Mouse (Mus musculus) ES-Bruce4 (cell line): ENCODE measurements around the gene Lta. TPM values are rescaled to one million over a fixed set of nuclear protein-coding genes. Genes with fewer than 3 reads are reported as not detected.
A peak's percentile ranks its signal among the peaks of the same experiment; 100 is the strongest.

Source experiments
- H3K27ac ChIP-seq: 2 replicates; pipeline ENCODE4 v1.5.1; 2012; ENCODE audit warnings: low read length, inconsistent platforms; ENCODE audit not compliant: insufficient read depth
- H3K27me3 ChIP-seq: 2 replicates; pipeline ENCODE4 v1.6.1; 2012; ENCODE audit warnings: mild to moderate bottlenecking, low read length, inconsistent platforms; ENCODE audit not compliant: control insufficient read depth, poor library complexity, insufficient read depth, severe bottlenecking
- H3K36me3 ChIP-seq: 2 replicates; pipeline ENCODE4 v1.6.1; 2012; ENCODE audit warnings: inconsistent platforms, mild to moderate bottlenecking, low read length, moderate library complexity; ENCODE audit not compliant: control insufficient read depth, poor library complexity, insufficient read depth, severe bottlenecking
- H3K4me1 ChIP-seq: one replicate; pipeline ENCODE4 v1.8.1; 2011; ENCODE audit warnings: low read length; ENCODE audit not compliant: control insufficient read depth, insufficient read depth
- H3K4me3 ChIP-seq: 2 replicates; pipeline ENCODE4 v1.5.1; 2011; ENCODE audit warnings: low read depth, mild to moderate bottlenecking, low read length
- H3K9ac ChIP-seq: 2 replicates; pipeline ENCODE4 v1.6.1; 2012; ENCODE audit warnings: low read depth, mild to moderate bottlenecking, inconsistent platforms; ENCODE audit not compliant: poor library complexity, severe bottlenecking
- H3K9me3 ChIP-seq: replicated peaks from 2 replicates; pipeline ENCODE4 v1.6.1; 2012; ENCODE audit warnings: mild to moderate bottlenecking, low read length, inconsistent platforms; ENCODE audit not compliant: control insufficient read depth, poor library complexity, insufficient read depth, severe bottlenecking
- CTCF ChIP-seq: IDR thresholded peaks from one replicate; pipeline ENCODE4 v1.8.1; 2011; ENCODE audit warnings: low read depth, low read length
- EP300 ChIP-seq: IDR thresholded peaks from 2 replicates; pipeline ENCODE4 v1.6.1; 2011; ENCODE audit warnings: low read depth, low read length; ENCODE audit not compliant: insufficient read depth
- POLR2A ChIP-seq: IDR thresholded peaks from one replicate; pipeline ENCODE4 v1.8.1; 2011; ENCODE audit warnings: low read length; ENCODE audit not compliant: insufficient read depth
- polyA plus RNA-seq: library from polyadenylated mRNA; stranded (reverse); fragments of >200 nt; gene quantifications from 2 replicates; pipeline ENCODE4 v1.2.4, GENCODE M21; 2011; ENCODE audit warnings: low read depth; ENCODE audit not compliant: missing spikeins, insufficient read depth, insufficient read length

The Lta gene
- polyA plus RNA-seq, 1 experiment = not detected

DNA sequence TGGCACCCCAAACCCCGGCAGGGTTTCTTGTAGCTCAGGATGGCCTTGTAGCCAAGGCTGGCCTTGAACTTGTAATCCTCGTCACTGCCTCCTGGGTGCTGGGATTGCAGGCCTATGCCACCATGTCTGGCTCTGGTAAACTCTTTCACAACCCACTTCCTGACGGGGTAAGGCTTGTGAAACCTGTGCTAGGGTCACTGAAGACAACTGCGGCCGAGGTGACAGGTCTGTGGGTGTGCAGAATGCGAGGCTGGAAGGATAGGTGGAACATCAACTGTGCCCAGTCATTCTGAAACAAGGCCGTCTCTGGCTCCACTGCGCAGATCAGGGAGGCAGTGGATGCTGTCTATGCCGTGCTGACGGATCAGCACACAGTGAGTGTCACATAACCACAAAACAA, 25.9 kb upstream of the Lta start:
- Histone ChIP-seq H3K27ac (no peak overlapping the region), H3K27me3 (no peaks in the 10 kb centered on the region), H3K9me3 (no peaks in the 10 kb centered on the region), H3K4me1 (no peaks in the 10 kb centered on the region), H3K36me3 (peaks cover 9% of the 10 kb centered on the region; the same call in 1 of the 2 replicates), H3K9ac (no peak overlapping the region), H3K4me3 (no peak overlapping the region)
- no peak for TF ChIP-seq EP300
- no peak for TF ChIP-seq POLR2A
- TF ChIP-seq CTCF = no peak

DNA sequence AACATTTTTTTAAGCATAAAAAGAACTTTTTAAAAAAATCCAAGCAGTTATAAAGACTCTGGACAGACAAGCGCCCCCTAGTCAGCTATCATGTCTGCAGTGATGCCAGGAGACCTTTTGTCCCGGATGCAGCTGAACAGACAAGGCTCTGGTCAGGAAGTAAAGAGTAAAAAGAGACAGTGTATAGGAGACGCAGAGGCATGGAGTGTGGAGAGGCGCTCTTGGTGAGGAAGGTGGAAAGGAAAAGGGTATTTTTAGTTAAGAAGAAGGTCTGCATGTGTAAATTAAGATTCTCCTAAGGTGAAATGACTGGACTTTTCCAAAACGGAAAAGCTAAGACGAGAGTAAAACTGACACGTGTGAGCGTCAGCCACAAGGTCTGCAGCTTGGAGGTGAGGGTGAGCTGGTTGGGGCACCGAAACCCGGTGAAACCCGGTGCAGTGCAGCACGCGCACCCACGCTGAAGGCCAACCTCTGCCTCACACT, 21.5 kb upstream of the Lta start:
- no peak overlapping the region for H3K4me3 ChIP-seq
- H3K4me1 ChIP-seq = no peaks in the 10 kb centered on the region
- TF ChIP-seq POLR2A (no peak), CTCF (no peak), EP300 (no peak)
- H3K9ac ChIP-seq = no peak overlapping the region
- H3K27me3 ChIP-seq = no peaks in the 10 kb centered on the region
- no peaks in the 10 kb centered on the region for H3K9me3 ChIP-seq
- H3K36me3 ChIP-seq = peaks cover 9% of the 10 kb centered on the region; the same call in 1 of the 2 replicates
- no peak overlapping the region for H3K27ac ChIP-seq

DNA sequence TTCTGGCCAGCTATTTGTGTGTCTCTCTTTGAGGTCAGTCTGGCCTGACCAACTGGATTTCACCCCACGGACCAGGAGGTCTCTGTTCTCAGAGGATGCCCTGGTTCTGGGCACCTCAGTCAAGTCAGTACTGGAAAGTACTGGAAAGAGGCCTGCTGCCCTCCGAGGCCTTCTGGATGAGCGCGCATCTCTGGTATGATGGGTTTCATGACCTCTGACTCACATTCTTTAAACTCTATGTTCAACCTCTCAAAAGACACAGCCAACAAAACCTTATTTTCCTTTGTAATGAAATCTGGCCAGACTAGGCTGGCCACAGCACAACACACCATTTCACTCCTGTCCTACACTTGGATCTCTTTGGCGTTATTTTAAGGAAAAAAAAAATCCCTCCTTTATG, 20.3 kb upstream of the Lta start:
- no peak overlapping the region for H3K27ac ChIP-seq
- H3K4me1 ChIP-seq = no peaks in the 10 kb centered on the region
- H3K9me3 ChIP-seq = no peaks in the 10 kb centered on the region
- no peak overlapping the region for H3K4me3 ChIP-seq
- H3K36me3 ChIP-seq = peaks cover 3% of the 10 kb centered on the region; the same call in 1 of the 2 replicates
- TF ChIP-seq CTCF (no peak), EP300 (no peak), POLR2A (no peak)
- H3K27me3 ChIP-seq = no peaks in the 10 kb centered on the region
- H3K9ac ChIP-seq = no peak overlapping the region

DNA sequence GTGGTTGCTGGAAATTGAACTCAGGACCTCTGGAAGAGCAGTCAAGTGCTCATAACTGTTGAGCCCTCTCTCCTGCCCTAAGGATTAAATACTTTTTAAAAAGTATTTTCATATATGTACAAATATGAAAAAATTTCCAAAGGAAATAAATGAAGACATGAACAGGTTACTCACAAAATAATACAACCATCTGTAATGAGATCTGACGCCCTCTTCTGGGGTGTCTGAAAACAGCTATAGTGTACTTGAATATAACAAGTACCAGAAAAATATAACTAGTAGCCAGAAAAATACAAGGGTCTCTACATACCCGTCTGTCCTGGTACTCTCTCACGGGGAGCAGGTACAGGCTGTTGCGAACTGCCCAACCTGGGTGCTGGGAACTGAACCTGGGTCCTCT, 19.5 kb upstream of the Lta start:
- H3K4me1 ChIP-seq = no peaks in the 10 kb centered on the region
- H3K27ac ChIP-seq = no peak overlapping the region
- no peaks in the 10 kb centered on the region for H3K9me3 ChIP-seq
- no peaks in the 10 kb centered on the region for H3K27me3 ChIP-seq
- no peak overlapping the region for H3K9ac ChIP-seq
- TF ChIP-seq POLR2A (no peak), EP300 (no peak), CTCF (no peak)
- no peak overlapping the region for H3K4me3 ChIP-seq
- H3K36me3 ChIP-seq = 0 out of 2 replicates have a peak, but pooled peaks cover 3% of the 10 kb centered on the region

DNA sequence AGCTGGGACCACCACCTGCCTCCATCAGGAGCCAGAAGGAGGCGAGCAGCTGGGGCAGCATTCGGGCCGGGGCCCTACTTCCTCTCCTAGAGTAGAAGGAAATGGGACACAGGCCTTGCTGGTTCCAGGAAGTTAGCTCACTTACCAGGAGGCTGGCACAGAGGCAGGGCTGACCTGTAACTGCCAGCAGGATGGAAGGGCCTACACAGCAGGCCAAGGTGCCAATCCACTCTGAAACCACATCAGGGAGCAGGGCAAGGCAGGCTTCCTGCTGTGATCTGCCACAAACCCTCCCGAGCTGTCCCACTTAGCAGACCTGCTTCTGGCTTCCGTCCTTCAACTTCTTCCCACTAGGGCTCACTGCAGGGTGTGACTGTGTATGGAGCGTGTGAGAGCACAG, 17.1 kb upstream of the Lta start:
- H3K9me3 ChIP-seq = no peaks in the 10 kb centered on the region
- H3K27me3 ChIP-seq = no peaks in the 10 kb centered on the region
- H3K4me1 ChIP-seq = no peaks in the 10 kb centered on the region
- no peaks in the 10 kb centered on the region for H3K36me3 ChIP-seq
- no peak overlapping the region for H3K9ac ChIP-seq
- H3K27ac ChIP-seq = no peak overlapping the region
- TF ChIP-seq EP300 (no peak), POLR2A (no peak), CTCF (no peak)
- H3K4me3 ChIP-seq = no peak overlapping the region

DNA sequence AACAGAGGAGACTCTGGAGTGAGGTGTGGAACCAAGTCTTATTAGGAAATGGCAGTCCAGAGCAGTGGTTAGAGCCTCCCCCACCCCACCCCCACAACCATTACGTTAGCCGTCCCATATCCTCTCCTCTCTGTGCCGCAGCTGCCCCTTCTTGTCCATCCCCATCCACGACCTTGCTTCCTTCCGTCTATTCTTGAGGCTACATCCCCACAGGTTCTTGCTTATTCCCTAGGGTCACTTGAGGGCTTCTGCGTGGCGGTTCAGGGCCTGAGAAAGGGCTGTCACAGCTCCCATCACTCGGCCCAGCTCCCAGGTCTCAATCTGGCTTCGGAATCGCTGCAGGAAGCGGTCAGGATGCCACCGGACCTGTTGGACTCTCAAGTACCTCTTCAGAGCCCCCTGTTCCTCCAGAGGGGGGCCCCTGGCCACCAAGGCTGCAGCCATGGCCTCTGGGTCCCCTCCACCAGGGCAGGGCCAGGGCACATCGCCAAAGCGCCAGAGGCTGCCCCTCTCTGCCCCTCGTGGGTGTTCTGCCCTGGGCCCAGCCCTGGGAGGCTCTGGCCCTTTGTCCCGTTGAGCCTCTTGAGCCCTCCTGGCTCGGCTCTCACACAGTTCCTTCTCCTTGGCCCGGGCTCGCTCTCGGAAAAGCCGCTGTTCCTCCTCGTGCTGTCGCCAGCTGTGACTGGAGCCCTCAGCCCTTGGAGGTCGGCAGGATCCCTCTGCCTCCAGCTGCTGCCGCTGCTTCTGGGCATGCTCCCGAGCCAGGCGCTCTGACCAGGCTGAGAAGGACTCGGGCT, 15.2 kb upstream of the Lta start, which contains the start of gene Gm16181:
Gene Gm16181 (plus strand): TSS at position 679 of the 797 bp plus-strand sequence.
- Histone ChIP-seq H3K36me3 (no peaks in the 10 kb centered on the region), H3K9ac (peak within 1 kb of the TSS; percentile 78), H3K4me3 (peak within 1 kb of the TSS; percentile 18), H3K27ac (no peak within 1 kb of the TSS), H3K9me3 (no peaks in the 10 kb centered on the region), H3K4me1 (no peaks in the 10 kb centered on the region), H3K27me3 (no peaks in the 10 kb centered on the region)
- TF ChIP-seq POLR2A (no peak), CTCF (no peak), EP300 (no peak)
